Mouse (Mus musculus) embryonic fibroblast, embryonic 13.5 days (primary cell): Measurements from ENCODE around the gene 4933402N03Rik. TPM values are rescaled to one million over a fixed set of nuclear protein-coding genes. Genes with fewer than 3 reads are reported as not detected.

ENCODE experiments used
- H3K27ac ChIP-seq: 2 replicates; pipeline ENCODE4 v1.5.1; 2012; ENCODE audit warnings: low read length, control low read depth, inconsistent platforms; ENCODE audit not compliant: insufficient read depth
- H3K4me1 ChIP-seq: 2 replicates; pipeline ENCODE4 v1.6.1; 2011; ENCODE audit warnings: low read length; ENCODE audit not compliant: control insufficient read depth, insufficient read depth
- H3K4me3 ChIP-seq: 2 replicates; pipeline ENCODE4 v1.5.1; 2011; ENCODE audit warnings: mild to moderate bottlenecking, control low read depth, low read length; ENCODE audit not compliant: insufficient read depth
- CTCF ChIP-seq: IDR thresholded peaks from 2 replicates; pipeline ENCODE4 v1.5.1; 2011; ENCODE audit warnings: mild to moderate bottlenecking, control low read depth, low read length, moderate library complexity, borderline replicate concordance; ENCODE audit not compliant: insufficient read depth
- POLR2A ChIP-seq: IDR thresholded peaks from 2 replicates; pipeline ENCODE4 v1.6.1; 2011; ENCODE audit warnings: low read depth, mild to moderate bottlenecking, control low read depth, low read length, moderate library complexity
- polyA plus RNA-seq: library from polyadenylated mRNA; stranded (reverse); fragments of >200 nt; gene quantifications from 2 replicates; pipeline ENCODE4 v1.2.4, GENCODE M21; 2011; ENCODE audit warnings: low read depth; ENCODE audit not compliant: missing spikeins, insufficient read length

The 4933402N03Rik gene
- not detected in 2 replicates for polyA plus RNA-seq

GRCm38 (mm10) chr7:131146214-131146613, at the start of gene 4933402N03Rik:
Gene 4933402N03Rik, minus strand, starts transcription at chr7:131146314.
- Histone ChIP-seq H3K27ac (no peak within 1 kb of the TSS), H3K4me3 (no peak within 1 kb of the TSS), H3K4me1 (no peaks in the 10 kb centered on the region)
- TF ChIP-seq POLR2A (no peak), CTCF (no peak)

GRCm38 (mm10) chr7:131187996-131188395, 41.9 kb upstream of the 4933402N03Rik start:
- no peak for TF ChIP-seq POLR2A
- no peak for TF ChIP-seq CTCF
- Histone ChIP-seq H3K27ac (no peak overlapping the region), H3K4me3 (no peak overlapping the region), H3K4me1 (no peaks in the 10 kb centered on the region)

GRCm38 (mm10) chr7:131187047-131187446, 40.9 kb upstream of the 4933402N03Rik start:
- no peak overlapping the region for H3K27ac ChIP-seq
- TF ChIP-seq CTCF (no peak), POLR2A (no peak)
- no peak overlapping the region for H3K4me3 ChIP-seq
- H3K4me1 ChIP-seq: no peaks in the 10 kb centered on the region

GRCm38 (mm10) chr7:131184339-131184738, 38.2 kb upstream of the 4933402N03Rik start:
- no peak overlapping the region for H3K4me3 ChIP-seq
- no peak for TF ChIP-seq CTCF
- TF ChIP-seq POLR2A: no peak

GRCm38 (mm10) chr7:131182685-131183084, 36.6 kb upstream of the 4933402N03Rik start:
- peak; percentile 69; the same call in 1 of the 2 replicates for TF ChIP-seq CTCF
- TF ChIP-seq POLR2A: no peak
- no peak overlapping the region for H3K4me3 ChIP-seq
- no peaks in the 10 kb centered on the region for H3K4me1 ChIP-seq
- no peak overlapping the region for H3K27ac ChIP-seq

More at GRCm38 (mm10) chr7:131184339-131184738, 38.2 kb upstream of the 4933402N03Rik start:
- no peaks in the 10 kb centered on the region for H3K4me1 ChIP-seq
- no peak overlapping the region for H3K27ac ChIP-seq

- Histone ChIP-seq H3K4me1 (no peaks in the 10 kb centered on the region), H3K4me3 (no peak within 1 kb of the TSS), H3K27ac (no peak within 1 kb of the TSS)
- TF ChIP-seq POLR2A (no peak), CTCF (no peak)
Observed at GRCm38 (mm10) chr7:131174121-131174520, 28.0 kb upstream of the 4933402N03Rik start, which contains the start of gene 5430419D17Rik. Gene 5430419D17Rik, plus strand, starts transcription at chr7:131174402.

- Histone ChIP-seq H3K4me3 (no peak overlapping the region), H3K27ac (no peak overlapping the region), H3K4me1 (no peaks in the 10 kb centered on the region)
- no peak for TF ChIP-seq CTCF
- no peak for TF ChIP-seq POLR2A
Observed at GRCm38 (mm10) chr7:131169099-131169498, 23.0 kb upstream of the 4933402N03Rik start.

GRCm38 (mm10) chr7:131167771-131168170, 21.7 kb upstream of the 4933402N03Rik start:
- Histone ChIP-seq H3K27ac (no peak overlapping the region), H3K4me3 (no peak overlapping the region), H3K4me1 (no peaks in the 10 kb centered on the region)
- TF ChIP-seq POLR2A (no peak), CTCF (no peak)

GRCm38 (mm10) chr7:131162251-131162650, 16.1 kb upstream of the 4933402N03Rik start:
- no peak overlapping the region for H3K27ac ChIP-seq
- no peak for TF ChIP-seq CTCF
- no peak for TF ChIP-seq POLR2A
- no peak overlapping the region for H3K4me3 ChIP-seq
- H3K4me1 ChIP-seq: no peaks in the 10 kb centered on the region

GRCm38 (mm10) chr7:131153044-131153443, 6.9 kb upstream of the 4933402N03Rik start:
- TF ChIP-seq CTCF: no peak
- TF ChIP-seq POLR2A: no peak
- H3K4me3 ChIP-seq: no peak overlapping the region
- no peaks in the 10 kb centered on the region for H3K4me1 ChIP-seq
- no peak overlapping the region for H3K27ac ChIP-seq
